Mouse (Mus musculus) MEL (cell line): Measurements from ENCODE around the gene Cd300ld3.

Experiments
- CHD2 ChIP-seq: IDR thresholded peaks from 2 replicates; pipeline ENCODE4 v1.6.1; 2011; ENCODE audit warnings: low read length, improper control_type of control experiment
- ETS1 ChIP-seq: IDR thresholded peaks from 2 replicates; pipeline ENCODE4 v1.6.1; 2012; ENCODE audit warnings: low read depth, mild to moderate bottlenecking, inconsistent platforms, low read length, improper control_type of control experiment, moderate library complexity

DNA sequence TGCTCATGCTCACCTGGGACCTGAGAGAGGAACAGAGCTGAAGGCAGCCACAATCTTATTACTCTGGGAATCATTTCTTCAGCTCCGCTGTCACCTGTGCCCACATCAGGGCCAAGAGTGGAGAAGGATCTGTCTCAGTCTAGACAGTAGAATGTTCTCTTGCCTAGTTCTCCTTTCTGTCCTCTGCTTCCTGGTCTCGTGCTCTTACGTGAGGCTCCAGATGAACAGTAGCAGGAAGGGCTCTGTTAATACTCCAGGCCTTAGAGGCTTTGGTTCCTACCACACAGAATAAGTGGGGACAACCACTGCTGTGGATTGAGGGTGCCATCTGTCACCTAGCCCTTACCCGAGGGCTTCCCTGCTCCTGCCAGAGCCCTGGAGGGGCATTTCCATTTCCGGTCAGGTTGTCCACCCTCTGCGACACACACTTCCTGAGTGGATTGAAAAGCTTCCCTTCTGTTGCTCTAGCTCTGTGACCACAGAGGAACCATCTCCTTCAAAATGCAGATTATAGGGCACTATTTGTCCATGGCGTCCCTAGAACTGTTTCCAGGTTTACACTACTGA, 46.7 kb downstream of the Cd300ld3 start, which contains the start of gene Cd300c2:
- TF ChIP-seq ETS1 (no peak), CHD2 (no peak)
